Mouse (Mus musculus) urinary bladder, adult 2 months (tissue): ENCODE results near the gene Prokr1. TPM values are rescaled to one million over a fixed set of nuclear protein-coding genes. Genes with fewer than 3 reads are reported as not detected.
A peak's percentile ranks its signal among the peaks of the same experiment; 100 is the strongest.
"Not testable (repeated sequence)": the region's sequence is repeated elsewhere in the genome, so short reads cannot be mapped to it uniquely, and the experiment has no call there.

Source experiments
- DNase-seq: peaks from one replicate; pipeline ENCODE4 v3.0.0; 2022; ENCODE audit warnings: low spot score
- polyA plus RNA-seq: library from polyadenylated mRNA; depleted of rRNA; stranded (reverse); fragments of >200 nt; gene quantifications from 2 replicates; pipeline ENCODE4 v1.2.3, GENCODE M21; 2012; rRNA removed

Gene Prokr1
- polyA plus RNA-seq: 0.72 and 1.2 TPM in 2 replicates

- DNase-seq: no peak
These were observed at the start of gene Prokr1 for GRCm38 (mm10) chr6:87590394-87591281. Gene Prokr1 (minus strand): TSS chr6:87590743.

- DNase-seq: no peak
These were observed 47.7 kb upstream of the Prokr1 start for GRCm38 (mm10) chr6:87638134-87638660.

DNA sequence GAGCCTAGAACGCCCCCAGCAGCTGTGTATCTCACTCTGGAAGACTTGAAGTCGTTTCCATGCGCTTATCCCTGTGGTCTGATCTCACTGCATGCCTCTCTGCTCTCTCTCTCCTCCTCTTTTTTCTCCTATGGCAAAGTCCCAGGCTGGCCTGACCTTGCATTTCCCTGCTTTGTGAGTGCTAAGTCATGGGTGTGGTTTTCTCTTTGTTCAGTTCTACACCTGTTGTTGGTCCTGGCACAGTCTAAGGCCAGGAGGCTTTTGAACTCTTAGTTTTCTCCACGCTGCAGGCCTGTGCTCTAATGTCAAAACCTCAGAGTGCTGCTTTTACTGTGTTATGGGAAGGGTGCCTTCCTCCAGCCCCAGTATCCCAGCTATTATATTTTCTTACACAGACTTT, 41.6 kb upstream of the Prokr1 start:
- no peak for DNase-seq

GRCm38 (mm10) chr6:87628936-87629335, 38.4 kb upstream of the Prokr1 start:
- DNase-seq: not testable (repeated sequence)

DNA sequence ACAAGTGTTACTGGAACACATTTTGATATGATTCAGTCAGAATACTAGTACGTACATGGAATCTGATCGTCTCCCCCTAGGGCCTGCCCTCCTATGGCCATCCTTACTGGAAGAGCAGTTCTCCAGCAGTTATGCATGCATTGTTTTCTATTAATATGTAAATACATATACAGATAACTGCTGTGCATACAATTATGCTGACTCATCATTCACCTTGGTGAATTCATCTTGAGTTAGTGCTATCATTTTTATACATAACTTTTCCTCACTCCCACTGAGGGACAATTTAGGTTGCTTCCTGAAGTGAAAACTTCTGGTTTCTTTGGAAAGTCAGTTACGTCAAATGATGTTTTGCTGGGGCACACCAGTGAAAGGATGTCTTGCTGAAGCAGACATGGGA, 32.6 kb upstream of the Prokr1 start:
- no peak for DNase-seq

GRCm38 (mm10) chr6:87621281-87621680, 30.7 kb upstream of the Prokr1 start:
- DNase-seq: no peak

GRCm38 (mm10) chr6:87618021-87618420, 27.5 kb upstream of the Prokr1 start:
- no peak for DNase-seq

- DNase-seq: no peak
These were observed 25.1 kb upstream of the Prokr1 start for GRCm38 (mm10) chr6:87615696-87616083.

- peak; percentile 27 for DNase-seq
These were observed 24.5 kb upstream of the Prokr1 start for GRCm38 (mm10) chr6:87614794-87615695.

GRCm38 (mm10) chr6:87599825-87600224, 9.3 kb upstream of the Prokr1 start:
- no peak for DNase-seq

DNA sequence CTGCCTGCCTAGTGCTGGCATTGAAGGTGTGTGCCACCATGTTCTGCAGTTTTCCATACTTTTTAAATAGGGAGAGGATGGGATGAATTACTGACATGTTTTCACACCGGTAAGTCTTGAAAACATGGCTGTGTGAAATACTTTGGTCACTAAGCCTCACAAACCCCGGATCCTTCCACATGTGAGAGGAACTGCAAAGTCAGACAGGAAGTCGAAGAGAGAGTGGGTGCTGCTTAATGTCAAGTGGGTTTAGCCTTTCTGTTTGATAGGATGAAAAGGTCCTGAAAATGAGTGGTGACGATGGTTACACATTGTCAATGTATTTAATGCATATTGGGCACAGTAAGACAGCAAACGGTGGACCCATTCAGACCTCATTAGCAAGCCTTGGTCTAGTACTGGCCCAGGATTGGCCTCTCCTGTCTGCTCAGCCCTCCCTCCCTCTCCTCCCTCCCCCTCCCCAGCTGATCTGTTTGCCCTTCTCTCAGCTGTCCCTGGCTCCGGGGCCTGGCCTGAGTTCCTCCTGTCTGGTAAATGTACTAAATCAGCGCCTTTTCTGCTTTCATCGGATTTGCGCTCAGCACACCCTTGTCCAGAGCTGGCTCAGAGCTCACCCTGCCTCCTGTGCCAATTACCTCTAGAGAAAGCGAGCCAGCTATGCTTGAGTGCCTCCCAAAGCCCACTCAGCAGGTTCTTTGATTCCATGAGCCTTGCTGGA, 6.7 kb upstream of the Prokr1 start:
- no peak for DNase-seq

- DNase-seq: no peak
These were observed 3.6 kb upstream of the Prokr1 start for GRCm38 (mm10) chr6:87594188-87594587.

DNA sequence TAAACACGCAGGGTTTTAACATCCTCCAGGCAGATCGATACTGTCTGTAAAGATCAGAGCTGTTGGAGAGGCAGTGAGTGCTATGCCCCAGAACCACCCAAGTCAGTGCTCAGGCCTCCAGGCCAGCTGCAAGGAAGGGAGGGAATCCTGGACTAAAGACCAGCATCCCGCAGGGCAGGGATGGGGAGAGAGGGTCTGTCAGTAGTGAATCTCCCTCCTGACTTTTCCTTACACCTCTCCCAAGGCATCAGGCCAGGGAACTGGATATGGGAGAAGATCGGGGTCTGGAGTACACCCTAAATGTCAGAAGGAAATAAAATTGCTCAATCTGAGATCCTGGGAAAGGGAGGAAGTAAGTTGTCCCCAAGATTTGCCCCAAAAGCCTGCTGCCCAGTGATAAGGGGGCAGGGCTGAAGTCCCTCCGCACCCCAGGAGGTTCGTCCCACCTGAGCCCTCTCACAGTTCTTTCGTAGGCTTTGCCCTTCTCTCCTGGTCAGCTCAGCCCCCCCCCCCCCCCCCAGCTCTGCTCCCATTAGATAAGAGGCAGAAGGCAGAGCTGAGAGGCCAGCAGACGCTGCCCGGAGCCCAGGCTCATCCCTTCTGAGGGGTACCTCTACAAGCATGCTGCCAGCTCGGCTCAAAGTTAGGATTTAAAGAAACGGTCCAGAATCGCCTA, 687 bp downstream of the Prokr1 start:
- no peak for DNase-seq

DNA sequence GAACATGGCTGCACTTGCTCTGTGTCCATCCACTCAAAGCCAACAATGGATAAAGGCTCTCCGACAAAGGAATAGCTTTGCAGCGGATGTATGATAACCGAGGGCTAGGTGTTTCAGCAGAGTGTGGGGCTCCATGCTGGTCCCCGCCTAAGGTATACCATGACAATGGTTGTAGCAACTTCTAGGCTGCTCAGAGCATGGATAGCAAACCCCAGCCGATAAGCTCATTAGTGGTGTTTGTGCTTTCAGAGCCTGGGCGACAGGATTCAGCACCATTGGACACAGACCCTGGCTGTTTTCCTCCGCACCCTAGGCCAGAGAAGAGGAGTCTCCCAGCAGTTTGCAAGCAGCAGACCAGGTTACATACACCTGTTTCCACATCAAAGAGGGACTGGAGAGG, 6.6 kb downstream of the Prokr1 start:
- no peak for DNase-seq

DNA sequence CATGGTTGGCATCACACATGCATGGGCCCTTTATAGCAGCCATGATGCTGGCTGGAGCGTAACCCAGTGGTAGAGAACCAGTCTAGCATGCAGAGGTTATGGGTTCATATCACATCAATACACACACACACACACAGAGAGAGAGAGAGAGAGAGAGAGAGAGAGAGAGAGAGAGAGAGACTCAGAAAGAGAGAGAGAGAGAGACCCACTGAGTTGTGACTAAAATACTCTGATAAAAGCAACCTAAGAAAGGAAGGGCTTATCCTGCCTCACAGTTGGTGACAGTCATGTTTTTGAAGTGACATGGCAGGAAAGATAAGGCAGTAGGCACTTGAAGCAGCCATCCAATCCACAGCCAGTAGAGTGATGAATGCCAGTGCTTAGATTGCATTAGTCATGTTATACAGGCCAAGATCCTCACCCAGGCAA, 7.3 kb downstream of the Prokr1 start:
- no peak for DNase-seq

GRCm38 (mm10) chr6:87582456-87582855, 8.1 kb downstream of the Prokr1 start:
- DNase-seq: no peak

GRCm38 (mm10) chr6:87581581-87581980, 9.0 kb downstream of the Prokr1 start:
- DNase-seq: no peak

- no peak for DNase-seq
These were observed 9.5 kb downstream of the Prokr1 start for GRCm38 (mm10) chr6:87581071-87581470.

DNA sequence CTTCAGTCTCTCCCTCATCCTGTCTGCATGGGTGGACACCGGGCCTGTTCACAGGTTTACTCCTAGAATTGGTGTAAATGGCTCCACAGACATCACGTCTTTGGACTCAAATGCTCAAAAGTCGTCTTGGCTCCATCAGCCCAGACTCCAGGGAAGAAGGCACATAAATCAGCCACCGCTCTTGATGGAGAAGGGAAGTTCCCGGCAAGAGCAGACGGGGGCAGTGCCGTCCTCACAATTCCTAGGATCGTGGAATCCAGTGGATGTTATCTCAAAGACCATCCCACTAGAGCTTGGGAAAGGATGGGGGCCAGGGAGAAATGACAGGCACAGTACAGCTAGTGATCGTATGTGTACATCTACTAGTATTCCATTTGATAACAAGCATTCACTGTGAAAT, 12.3 kb downstream of the Prokr1 start:
- DNase-seq: no peak

DNA sequence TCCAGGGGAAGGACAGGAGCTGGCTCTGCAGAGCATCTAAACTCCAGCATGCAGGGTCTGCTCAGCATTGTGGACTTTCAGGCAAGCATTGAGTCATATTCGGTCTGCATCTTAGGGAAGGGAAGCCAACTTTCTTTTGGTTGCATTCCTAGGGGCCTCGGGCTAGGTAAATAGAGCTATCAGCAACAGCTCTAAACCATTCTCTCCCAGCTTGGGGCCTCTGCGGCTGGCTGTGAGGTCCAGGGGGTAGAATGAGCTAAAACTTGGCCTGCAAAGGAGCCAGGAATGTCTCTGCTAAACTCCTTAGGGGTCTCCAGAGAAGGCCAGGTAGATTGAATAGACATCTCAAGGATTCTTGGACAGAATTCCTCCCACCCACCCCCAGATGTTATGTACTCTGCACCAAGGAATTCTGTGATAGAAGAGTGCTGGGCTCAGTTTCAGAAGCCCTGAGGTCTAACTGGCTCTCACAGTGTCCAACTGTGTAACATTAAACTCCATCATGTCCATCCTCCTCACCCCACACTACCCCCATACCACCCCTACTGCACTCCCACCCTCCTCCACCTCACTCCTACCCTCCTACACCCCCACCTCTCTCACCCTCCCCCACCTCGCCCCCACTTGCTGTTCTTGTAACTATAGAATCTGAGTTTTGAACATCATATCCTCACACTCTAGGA, 13.8 kb downstream of the Prokr1 start:
- DNase-seq: no peak
